Mouse (Mus musculus): Measurements from ENCODE around the gene Arl3. TPM values are rescaled to one million over a fixed set of nuclear protein-coding genes. Genes with fewer than 3 reads are reported as not detected.

The Arl3 gene
- polyA plus RNA-seq, 1 experiment from 2014 or later: 209 TPM

DNA sequence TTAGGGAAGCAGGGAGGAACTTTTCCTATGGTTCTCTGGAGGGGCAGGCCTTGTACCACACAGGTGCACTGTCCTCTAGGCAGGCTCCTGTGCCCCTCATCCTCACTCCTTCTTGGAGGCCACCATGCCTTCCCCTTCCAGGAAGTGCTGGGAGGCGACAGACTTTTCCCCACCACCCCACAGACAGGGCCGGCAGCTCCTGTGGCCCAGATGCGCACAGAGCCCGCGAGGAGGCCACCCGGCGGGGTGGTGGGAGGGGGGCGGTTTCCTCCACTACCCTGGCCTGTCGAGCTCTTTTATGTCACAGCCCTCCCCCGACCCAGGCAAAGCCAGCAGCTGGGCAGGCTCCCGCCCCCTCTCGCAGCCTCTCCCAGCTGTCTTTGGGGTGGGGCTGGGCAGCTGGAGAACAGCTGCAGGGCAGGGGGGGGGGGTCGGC is 54.6 kb downstream of the Arl3 start:
- Histone ChIP-seq H3K27ac (peak overlapping the region; percentile 85), H3K9me3 (no peaks in the 10 kb centered on the region), H3K27me3 (ENCODE audit: insufficient read depth, poor library complexity, severe bottlenecking) (no peaks in the 10 kb centered on the region), H3K4me3 (peak overlapping the region; percentile 37), H3K4me1 (replicated peaks) (peaks cover 66% of the 10 kb centered on the region), H3K36me3 (peaks cover 40% of the 10 kb centered on the region)
- WGBS: 2% methylated on average over 13 of the region's 13 CpGs
- DNase-seq (ENCODE audit: low spot score): peak; percentile 80

DNA sequence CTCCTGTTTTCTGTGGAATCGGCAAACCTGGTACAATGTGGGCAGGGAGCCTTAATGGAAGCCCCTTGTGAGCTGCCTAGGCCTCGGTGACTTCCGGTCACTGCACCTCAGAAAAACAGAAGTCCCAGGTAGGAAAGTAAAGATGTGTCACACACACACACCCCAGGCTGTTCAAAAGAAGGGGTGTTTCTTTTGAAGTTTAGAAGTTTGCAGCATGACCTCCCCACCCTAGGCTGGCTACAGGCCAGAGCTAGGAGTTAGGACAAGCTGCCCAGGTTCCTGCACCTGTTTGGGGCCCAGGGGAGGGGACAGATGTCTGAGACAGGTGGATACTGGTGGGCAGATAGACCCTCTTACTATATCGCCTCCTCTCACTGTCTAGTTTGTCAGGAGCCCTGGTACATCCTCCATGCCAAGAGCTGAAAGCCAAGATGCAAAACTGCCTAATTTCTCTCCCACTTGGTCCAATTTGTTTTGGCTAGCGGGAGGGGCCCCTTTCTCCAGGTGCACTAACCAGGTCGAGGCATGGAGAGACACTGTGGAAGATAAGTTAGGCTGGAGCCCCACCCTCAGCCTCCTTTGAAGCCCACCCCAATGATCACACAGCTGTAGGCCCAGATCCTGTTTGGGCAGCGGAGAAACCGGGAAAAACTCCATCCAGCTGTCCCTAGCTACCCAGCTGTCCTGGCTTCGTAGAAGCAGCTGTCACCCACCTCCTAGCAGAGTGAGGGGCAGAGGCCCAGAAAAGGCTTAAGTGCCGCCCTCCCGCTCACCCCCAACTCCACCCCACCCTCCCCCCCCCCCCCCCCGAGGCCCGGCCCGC is 55.3 kb downstream of the Arl3 start:
- H3K9me3 ChIP-seq: no peaks in the 10 kb centered on the region
- peak overlapping the region; percentile 37 for H3K4me3 ChIP-seq
- peaks cover 60% of the 10 kb centered on the region for H3K4me1 ChIP-seq (replicated peaks)
- WGBS: 22% methylated on average over 14 of the region's 14 CpGs
- peak overlapping the region; percentile 85 for H3K27ac ChIP-seq
- peaks cover 46% of the 10 kb centered on the region for H3K36me3 ChIP-seq
- H3K27me3 ChIP-seq (ENCODE audit: insufficient read depth, poor library complexity, severe bottlenecking): no peaks in the 10 kb centered on the region
- peak; percentile 53 for DNase-seq (ENCODE audit: low spot score)

DNA sequence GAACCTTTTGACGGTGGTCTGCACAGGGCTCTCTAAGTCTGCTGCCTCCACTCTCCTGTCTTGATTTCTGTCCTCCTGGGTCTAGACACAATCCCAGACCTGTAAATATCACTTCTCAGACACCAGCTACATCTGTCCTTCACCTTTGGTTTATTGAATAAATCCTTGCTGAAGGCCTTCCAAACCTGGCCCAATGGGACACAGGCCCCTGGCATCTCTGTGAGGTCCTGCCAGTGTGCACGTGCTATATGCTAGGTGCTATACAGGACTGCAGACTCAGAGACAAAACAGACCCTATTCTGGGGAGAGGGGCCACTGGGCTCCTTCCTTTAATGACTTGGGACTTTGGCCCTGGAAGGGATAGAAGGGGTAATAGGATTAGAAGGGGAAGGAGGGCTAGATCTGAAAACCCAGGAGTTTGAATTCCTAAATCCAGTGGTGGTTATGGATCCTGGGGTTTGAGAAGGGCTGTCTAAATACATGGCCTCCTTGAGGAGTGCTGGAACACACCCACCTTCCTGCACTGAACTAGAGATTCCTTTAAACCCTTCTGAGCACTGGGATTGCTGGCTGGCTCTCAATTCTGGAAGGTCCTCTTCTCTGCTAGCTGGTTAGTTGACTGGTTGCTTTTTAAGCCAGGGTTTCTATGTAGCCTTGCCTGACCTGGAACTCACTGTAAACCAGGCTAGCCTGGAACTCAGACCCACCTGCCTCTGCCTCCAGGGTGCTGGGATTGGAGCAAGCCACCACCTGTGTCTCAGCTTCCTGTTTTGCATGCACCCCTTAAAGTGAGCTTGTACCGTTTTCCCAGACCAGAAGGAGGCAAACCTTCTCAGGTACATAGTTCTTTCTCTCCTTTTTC is 56.1 kb downstream of the Arl3 start:
- Histone ChIP-seq H3K27ac (peak overlapping the region; percentile 85; the same call in 1 of the 2 replicates), H3K4me3 (no peak overlapping the region)

DNA sequence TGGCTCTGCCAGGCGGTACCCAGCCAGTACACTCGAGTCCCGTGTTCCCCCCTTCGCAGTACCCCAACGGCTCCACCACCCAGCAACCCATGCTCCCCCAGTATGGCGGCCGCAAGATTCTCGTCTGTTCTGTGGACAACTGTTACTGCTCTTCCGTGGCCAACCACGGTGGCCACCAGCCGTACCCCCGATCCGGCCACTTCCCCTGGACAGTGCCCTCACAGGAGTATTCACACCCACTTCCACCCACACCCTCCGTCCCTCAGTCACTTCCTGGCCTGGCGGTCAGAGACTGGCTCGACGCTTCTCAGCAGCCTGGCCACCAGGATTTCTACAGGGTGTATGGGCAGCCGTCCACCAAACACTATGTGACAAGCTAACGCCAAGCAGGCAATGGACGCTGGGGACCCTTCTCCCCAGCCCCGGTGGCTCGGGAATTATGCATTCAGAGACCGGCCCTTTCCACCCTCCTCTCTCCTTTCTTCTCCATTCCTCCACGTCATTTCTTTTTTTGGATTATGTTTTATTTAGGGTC is 57.6 kb downstream of the Arl3 start:
- no peaks in the 10 kb centered on the region for H3K9me3 ChIP-seq
- peaks cover 70% of the 10 kb centered on the region for H3K36me3 ChIP-seq
- DNase-seq (ENCODE audit: low spot score): no peak
- H3K27me3 ChIP-seq (ENCODE audit: insufficient read depth, poor library complexity, severe bottlenecking): no peaks in the 10 kb centered on the region
- H3K4me3 ChIP-seq: no peak overlapping the region
- H3K4me1 ChIP-seq (replicated peaks): peaks cover 47% of the 10 kb centered on the region
- WGBS: 90% methylated on average over 24 of the region's 24 CpGs
- H3K27ac ChIP-seq: no peak overlapping the region

More for the DNA sequence above, 56.1 kb downstream of the Arl3 start:
- H3K9me3 ChIP-seq: no peaks in the 10 kb centered on the region
- no peaks in the 10 kb centered on the region for H3K27me3 ChIP-seq (ENCODE audit: insufficient read depth, poor library complexity, severe bottlenecking)
- peaks cover 52% of the 10 kb centered on the region for H3K4me1 ChIP-seq (replicated peaks)
- 61% methylated on average over 3 of the region's 3 CpGs for WGBS
- DNase-seq (ENCODE audit: low spot score): peak; percentile 7
- H3K36me3 ChIP-seq: peaks cover 54% of the 10 kb centered on the region

DNA sequence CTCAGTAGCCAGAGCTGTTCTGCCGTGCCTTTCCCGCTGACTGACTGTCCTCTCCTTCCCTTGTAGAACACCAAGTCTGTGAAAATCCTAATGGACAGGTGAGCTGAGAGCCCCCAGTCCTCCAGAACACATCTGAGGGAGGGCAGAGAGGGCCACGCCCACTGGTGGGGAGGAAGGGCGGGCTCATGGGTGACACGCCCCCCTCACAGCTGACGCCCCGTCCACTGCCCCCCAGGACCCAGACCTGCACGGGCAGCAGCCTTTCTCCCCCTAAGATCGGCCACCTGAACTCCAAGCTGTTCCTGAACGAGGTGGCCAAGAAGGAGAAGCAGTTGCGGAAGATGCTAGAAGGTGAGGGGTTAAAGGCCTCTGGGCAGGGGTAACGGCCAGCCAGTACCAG is 58.6 kb downstream of the Arl3 start:
- no peak overlapping the region for H3K27ac ChIP-seq
- H3K36me3 ChIP-seq: peaks cover 79% of the 10 kb centered on the region
- peak; percentile 3 for DNase-seq (ENCODE audit: low spot score)
- no peak overlapping the region for H3K4me3 ChIP-seq
- H3K4me1 ChIP-seq (replicated peaks): peaks cover 47% of the 10 kb centered on the region
- H3K9me3 ChIP-seq: no peaks in the 10 kb centered on the region
- WGBS: 83% methylated on average over 12 of the region's 12 CpGs
- H3K27me3 ChIP-seq (ENCODE audit: insufficient read depth, poor library complexity, severe bottlenecking): no peaks in the 10 kb centered on the region

DNA sequence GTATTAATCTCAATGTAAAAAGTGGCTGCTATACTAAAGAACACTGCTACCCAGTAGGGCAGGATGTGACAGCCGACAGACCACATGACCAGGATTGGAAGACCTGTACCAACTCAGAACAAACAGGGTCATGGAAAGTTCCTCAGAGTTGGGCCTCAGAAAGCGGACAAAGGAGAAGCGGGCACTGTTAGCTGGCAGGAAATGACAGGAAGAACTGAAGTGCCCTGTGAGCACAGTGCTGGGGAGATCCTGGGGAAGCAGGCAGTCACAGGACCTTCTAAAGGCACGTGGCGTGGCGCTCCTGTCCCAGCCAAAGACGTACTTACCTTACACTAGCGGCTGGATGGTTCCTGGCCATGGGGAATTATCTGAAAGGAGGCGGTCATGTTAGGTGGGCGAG is 61.7 kb downstream of the Arl3 start:
- no peak for DNase-seq (ENCODE audit: low spot score)
- peaks cover 48% of the 10 kb centered on the region for H3K4me1 ChIP-seq (replicated peaks)
- peaks cover 100% of the 10 kb centered on the region for H3K36me3 ChIP-seq
- no peak overlapping the region for H3K4me3 ChIP-seq
- H3K27me3 ChIP-seq (ENCODE audit: insufficient read depth, poor library complexity, severe bottlenecking): no peaks in the 10 kb centered on the region
- H3K9me3 ChIP-seq: no peaks in the 10 kb centered on the region
- peak overlapping the region; percentile 2; the same call in 1 of the 2 replicates for H3K27ac ChIP-seq
- 89% methylated on average over 10 of the region's 10 CpGs for WGBS

DNA sequence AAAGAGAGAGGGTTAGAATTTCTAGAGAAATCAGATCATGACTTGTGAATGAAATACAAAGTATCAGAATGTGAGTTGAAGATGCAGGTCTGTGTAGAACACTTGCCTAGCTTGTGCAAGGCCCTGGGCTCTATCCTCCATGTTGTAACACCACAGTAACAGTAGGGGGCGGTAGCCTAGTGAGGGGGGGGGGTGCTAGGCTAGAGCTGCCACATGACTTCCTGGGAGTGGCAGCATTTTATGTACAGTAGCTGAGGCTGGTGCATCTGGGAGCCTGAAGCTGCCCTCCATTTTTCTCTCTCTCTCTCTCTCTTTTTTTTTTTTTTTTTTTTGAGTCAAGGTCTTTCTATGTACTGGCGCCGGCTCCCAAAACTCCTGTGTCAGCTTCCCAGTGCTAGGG is 62.2 kb downstream of the Arl3 start:
- no peaks in the 10 kb centered on the region for H3K9me3 ChIP-seq
- no peak for DNase-seq (ENCODE audit: low spot score)
- no peaks in the 10 kb centered on the region for H3K27me3 ChIP-seq (ENCODE audit: insufficient read depth, poor library complexity, severe bottlenecking)
- peaks cover 52% of the 10 kb centered on the region for H3K4me1 ChIP-seq (replicated peaks)
- H3K4me3 ChIP-seq: no peak overlapping the region
- peaks cover 100% of the 10 kb centered on the region for H3K36me3 ChIP-seq
- 70% methylated on average over 3 of the region's 3 CpGs for WGBS
- H3K27ac ChIP-seq: no peak overlapping the region

DNA sequence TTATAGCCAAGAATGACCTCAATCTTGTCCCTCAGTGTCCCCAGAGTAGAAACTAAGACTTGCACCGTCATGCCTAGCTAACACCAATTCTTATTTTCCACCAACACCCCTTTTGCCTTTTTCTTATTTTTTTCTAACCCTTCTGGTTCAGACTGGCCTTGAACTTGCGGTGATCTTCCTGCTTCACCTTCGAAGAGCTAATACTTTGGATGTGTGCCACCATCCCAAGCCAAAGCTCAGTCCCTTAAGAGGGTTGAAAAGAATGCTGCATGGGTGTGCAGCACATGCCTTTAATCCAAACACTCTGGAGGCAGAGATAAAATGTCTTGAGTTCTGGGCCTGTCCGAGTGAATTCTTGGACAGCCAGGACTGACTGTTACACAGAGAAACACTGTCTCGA is 62.6 kb downstream of the Arl3 start:
- 90% methylated on average over 5 of the region's 5 CpGs for WGBS
- no peak for DNase-seq (ENCODE audit: low spot score)

DNA sequence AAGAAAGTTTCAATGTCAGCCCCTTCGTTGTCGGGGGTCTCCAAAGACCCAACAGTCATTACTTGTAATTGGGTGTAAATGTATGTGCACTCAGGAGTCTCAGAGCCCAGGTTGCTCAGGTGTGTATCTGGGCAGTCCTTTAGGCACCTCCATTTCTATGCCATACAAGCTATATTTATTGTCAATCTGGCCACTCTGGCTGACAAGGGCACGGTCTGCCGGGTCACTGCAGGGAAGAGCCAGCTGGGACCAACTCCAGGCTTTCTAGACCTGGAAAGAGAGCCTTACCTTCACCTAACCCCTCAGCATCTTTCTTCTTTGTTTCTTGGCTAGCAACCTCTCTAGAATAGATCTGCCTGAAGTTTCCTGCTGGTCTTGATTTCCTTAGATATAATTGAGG is 63.3 kb downstream of the Arl3 start:
- Histone ChIP-seq H3K27ac (no peak overlapping the region), H3K4me1 (replicated peaks) (peaks cover 58% of the 10 kb centered on the region), H3K36me3 (peaks cover 100% of the 10 kb centered on the region), H3K4me3 (peak overlapping the region; percentile 16; the same call in 1 of the 2 replicates), H3K27me3 (ENCODE audit: insufficient read depth, poor library complexity, severe bottlenecking) (no peaks in the 10 kb centered on the region), H3K9me3 (no peaks in the 10 kb centered on the region)
- WGBS: 87% methylated on average over 4 of the region's 4 CpGs
- no peak for DNase-seq (ENCODE audit: low spot score)

More for the DNA sequence above, 62.6 kb downstream of the Arl3 start:
- H3K4me3 ChIP-seq: no peak overlapping the region
- H3K4me1 ChIP-seq (replicated peaks): peaks cover 55% of the 10 kb centered on the region
- H3K27me3 ChIP-seq (ENCODE audit: insufficient read depth, poor library complexity, severe bottlenecking): no peaks in the 10 kb centered on the region
- H3K9me3 ChIP-seq: no peaks in the 10 kb centered on the region
- no peak overlapping the region; the same call in 1 of the 2 replicates for H3K27ac ChIP-seq
- peaks cover 100% of the 10 kb centered on the region for H3K36me3 ChIP-seq

DNA sequence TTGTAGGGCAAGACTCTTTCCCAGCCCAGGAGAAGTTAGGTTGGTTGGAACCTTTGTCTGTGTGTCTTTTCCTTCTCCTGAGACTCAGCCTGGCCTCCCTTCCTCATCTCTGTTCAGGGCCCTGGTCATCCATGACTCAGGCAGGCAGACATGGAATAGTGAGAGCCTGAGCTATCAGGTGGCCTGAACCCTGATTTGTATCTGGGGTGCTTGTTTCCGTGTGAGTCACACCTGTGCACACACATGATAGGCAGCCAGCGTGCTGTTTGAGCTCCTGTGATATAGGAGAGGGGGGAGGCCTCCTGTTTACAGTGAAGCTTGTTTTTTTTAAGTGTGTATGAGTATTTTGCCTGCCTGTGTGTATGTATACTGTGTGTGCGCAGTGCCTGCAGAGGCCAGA is 63.8 kb downstream of the Arl3 start:
- Histone ChIP-seq H3K4me1 (replicated peaks) (peaks cover 63% of the 10 kb centered on the region), H3K36me3 (peaks cover 100% of the 10 kb centered on the region), H3K4me3 (peak overlapping the region; percentile 16; the same call in 1 of the 2 replicates), H3K9me3 (no peaks in the 10 kb centered on the region), H3K27ac (peak overlapping the region; percentile 98; the same call in 1 of the 2 replicates), H3K27me3 (ENCODE audit: insufficient read depth, poor library complexity, severe bottlenecking) (no peaks in the 10 kb centered on the region)
- no peak for DNase-seq (ENCODE audit: low spot score)
- 91% methylated on average over 3 of the region's 3 CpGs for WGBS

DNA sequence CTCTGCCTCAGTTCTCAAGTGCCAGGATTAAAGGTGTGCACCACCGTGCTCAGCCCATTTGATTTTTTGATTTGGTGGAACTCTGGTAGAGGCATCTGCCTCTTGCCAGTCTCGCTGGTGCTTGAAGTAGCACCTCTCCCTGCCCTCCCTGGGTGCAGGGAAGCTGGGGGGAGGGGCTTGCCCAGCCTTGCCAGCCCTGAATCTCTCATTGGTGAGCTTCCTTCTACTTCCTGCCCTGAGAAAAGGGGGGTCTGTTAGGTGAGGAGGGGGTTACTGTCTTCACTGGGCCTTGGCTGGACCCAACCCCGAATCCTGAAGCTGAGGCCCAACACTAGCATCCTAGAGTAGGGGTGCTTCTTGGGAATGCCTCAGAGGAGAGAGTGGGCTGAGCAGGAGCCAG is 64.3 kb downstream of the Arl3 start:
- no peak for DNase-seq (ENCODE audit: low spot score)
- no peaks in the 10 kb centered on the region for H3K27me3 ChIP-seq (ENCODE audit: insufficient read depth, poor library complexity, severe bottlenecking)
- peak overlapping the region; percentile 16; the same call in 1 of the 2 replicates for H3K4me3 ChIP-seq
- WGBS: 81% methylated on average over 3 of the region's 3 CpGs
- no peaks in the 10 kb centered on the region for H3K9me3 ChIP-seq
- peak overlapping the region; percentile 98 for H3K27ac ChIP-seq
- peaks cover 96% of the 10 kb centered on the region for H3K36me3 ChIP-seq
- peaks cover 68% of the 10 kb centered on the region for H3K4me1 ChIP-seq (replicated peaks)

DNA sequence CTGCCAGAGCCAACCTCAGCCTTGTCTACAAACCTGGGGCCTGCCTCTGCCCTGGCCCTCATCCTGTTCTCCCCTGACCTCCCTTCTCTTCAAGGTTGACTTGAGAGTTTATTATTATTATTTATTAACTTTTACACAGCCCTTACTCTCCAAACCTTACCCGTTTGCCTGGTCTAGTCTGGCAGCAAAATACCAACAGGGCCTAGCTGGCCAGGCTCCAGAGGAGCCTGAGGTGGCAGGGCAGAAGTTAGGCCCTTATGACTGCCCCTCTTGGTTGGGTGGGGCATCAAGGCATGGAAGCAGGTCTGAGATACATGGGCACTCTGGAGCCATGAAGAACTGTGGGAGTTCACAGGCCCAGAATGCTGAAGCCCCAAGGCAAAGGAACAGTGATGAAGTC is 65.2 kb downstream of the Arl3 start:
- H3K4me1 ChIP-seq (replicated peaks): peaks cover 71% of the 10 kb centered on the region
- H3K36me3 ChIP-seq: peaks cover 90% of the 10 kb centered on the region
- no peak for DNase-seq (ENCODE audit: low spot score)
- no peaks in the 10 kb centered on the region for H3K27me3 ChIP-seq (ENCODE audit: insufficient read depth, poor library complexity, severe bottlenecking)
- H3K27ac ChIP-seq: peak overlapping the region; percentile 98
- no peaks in the 10 kb centered on the region for H3K9me3 ChIP-seq
- WGBS: 90% methylated on average over 1 of the region's 1 CpGs
- peak overlapping the region; percentile 99 for H3K4me3 ChIP-seq

All from hindbrain, embryonic 10.5 days (tissue).